Mouse (Mus musculus) heart, adult 2 months (tissue): ENCODE measurements around the gene Vwf.

Experiments
- CTCF ChIP-seq: fragments of 200-600 bp; IDR thresholded peaks from 2 replicates; pipeline ENCODE4 v1.8.1; 2022; ENCODE audit warnings: antibody characterized with exemption, mild to moderate bottlenecking, moderate library complexity
- EP300 ChIP-seq: fragments of 200-500 bp; IDR thresholded peaks from 2 replicates; pipeline ENCODE4 v1.6.1; 2011; ENCODE audit warnings: low read depth, low read length, control low read depth; ENCODE audit not compliant: insufficient read depth
- POLR2A ChIP-seq: fragments of 200-500 bp; IDR thresholded peaks from 2 replicates; pipeline ENCODE4 v1.6.1; 2011; ENCODE audit warnings: mild to moderate bottlenecking, low read depth, low read length, control low read depth; ENCODE audit not compliant: insufficient read depth

DNA sequence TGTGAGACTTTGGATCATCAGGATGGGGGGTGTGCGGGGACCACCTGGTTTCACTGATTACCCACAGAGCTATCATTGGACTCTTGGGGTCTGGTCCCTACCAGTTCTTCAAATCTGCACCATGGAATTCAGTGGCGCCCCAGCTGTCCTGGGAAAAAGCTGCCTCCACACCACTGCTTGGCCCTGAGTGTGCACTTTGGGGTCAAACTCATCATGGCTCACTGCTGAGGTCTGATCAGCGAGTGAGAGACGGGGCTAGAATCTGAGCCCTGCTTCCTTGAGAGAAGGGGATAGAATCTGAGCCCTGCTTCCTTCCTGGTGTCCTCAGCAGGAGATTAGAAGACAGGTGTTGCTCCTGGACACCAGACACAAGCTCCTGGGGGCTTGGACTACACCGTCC lies 55.8 kb downstream of the Vwf start:
- TF ChIP-seq CTCF, result no peak
- TF ChIP-seq POLR2A, result no peak
- TF ChIP-seq EP300, result no peak
